Mouse (Mus musculus) gastrocnemius, postnatal 36 days (tissue): ENCODE results near the gene Guf1. TPM values are rescaled to one million over a fixed set of nuclear protein-coding genes. Genes with fewer than 3 reads are reported as not detected.

Experiments
- DNase-seq, 2 experiments: peaks; one replicate each; pipeline ENCODE4 v3.0.0; 2022
- intact Hi-C: fragments of 180-260 bp; cut with DNase I; formaldehyde crosslinking; loops from one replicate; pipeline ENCODE4 v1.15.1; 2025
- long read RNA-seq, 2 experiments: library from polyadenylated mRNA; stranded (forward); transcript quantifications; one replicate each; pipeline ENCODE4 v2.0.0; 2021
- total RNA-seq, 2 experiments: library from RNA; stranded (reverse); gene quantifications; 2 replicates each; pipeline ENCODE4 v1.2.3; 2021

Gene Guf1
- 10 to 100 TPM; 16.9 to 18.2 TPM for total RNA-seq
- long read RNA-seq, experiment 1, transcript Guf1-202 (17 exons, 3,433 nt), result major isoform, 10 of 23 reads
- long read RNA-seq, experiment 1, partial matches to known transcripts, result 7 of 23 reads
- long read RNA-seq, experiment 1, other reads (novel, unspliced or antisense), result 6 of 23 reads
- long read RNA-seq, experiment 2, transcript Guf1-202 (17 exons, 3,433 nt), result major isoform, 11 of 31 reads
- long read RNA-seq, experiment 2, partial matches to known transcripts, result 11 of 31 reads
- long read RNA-seq, experiment 2, other reads (novel, unspliced or antisense), result 8 of 31 reads

- intact Hi-C loops, result no loop called here
- DNase-seq, result peak; percentile 92 to 94
These were observed at the start of gene Guf1 for GRCm38 (mm10) chr5:69556628-69557403. Gene Guf1, plus strand, starts transcription at chr5:69556923.

DNA sequence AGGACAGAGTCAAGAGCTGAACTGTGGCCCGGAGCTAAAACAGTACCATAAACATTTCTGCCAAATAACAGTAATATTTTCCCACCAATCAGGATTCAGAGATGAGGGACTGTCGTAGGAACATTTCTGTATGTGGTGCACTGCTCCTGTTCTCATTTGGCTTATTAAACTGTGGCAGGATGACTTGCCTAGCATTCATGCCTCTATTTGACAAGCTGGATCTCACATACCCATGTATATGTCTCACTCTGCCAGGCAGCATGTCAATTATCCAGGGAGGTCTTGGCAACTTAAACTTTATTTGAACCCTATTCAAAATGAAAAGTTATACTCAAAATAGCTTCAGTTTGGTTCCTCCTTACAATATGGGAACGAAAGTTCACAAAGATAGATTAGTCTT lies 49.7 kb upstream of the Guf1 start:
- intact Hi-C loops, result no loop called here
- no peak for DNase-seq

DNA sequence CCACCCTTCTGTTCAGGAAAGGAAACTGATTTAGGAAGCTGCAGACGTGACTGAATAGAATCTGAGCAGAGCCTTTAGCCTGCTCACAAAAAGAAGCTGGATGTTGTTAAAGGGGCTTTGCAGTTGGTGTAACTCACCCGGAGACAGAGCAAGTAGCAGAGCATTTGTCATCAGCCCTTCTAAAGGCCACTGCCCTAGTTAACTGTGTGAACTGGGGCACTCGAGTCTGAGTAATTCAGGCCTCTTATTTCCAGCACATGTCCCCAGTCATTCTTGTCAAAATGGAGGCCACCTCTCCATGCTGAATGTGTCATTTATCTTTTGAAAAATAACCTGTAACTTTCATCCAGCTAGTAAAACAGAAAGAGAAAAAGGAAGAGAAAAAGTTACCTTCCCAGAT lies 45.1 kb upstream of the Guf1 start:
- DNase-seq, result no peak
- intact Hi-C loops, result no loop called here

DNA sequence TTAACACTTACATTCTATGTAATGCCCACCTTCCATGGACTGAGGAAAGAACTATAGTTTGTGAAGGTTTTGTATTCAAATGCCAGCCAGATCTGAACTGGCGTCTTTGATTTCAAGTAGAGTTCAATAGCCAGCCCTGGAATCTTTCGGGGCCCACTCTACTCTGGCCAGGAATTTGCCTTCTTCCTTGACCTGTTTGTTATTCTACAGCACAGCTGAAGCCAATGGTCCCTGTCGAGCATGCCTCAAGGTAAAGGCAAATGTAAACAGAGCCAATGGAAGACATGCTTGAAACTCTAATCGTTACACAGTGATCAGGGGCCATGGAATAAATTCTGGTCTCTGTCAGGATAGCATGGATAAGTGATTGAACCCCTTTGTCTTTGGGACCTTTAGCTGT lies 44.5 kb upstream of the Guf1 start:
- no peak for DNase-seq
- intact Hi-C loops, result no loop called here

DNA sequence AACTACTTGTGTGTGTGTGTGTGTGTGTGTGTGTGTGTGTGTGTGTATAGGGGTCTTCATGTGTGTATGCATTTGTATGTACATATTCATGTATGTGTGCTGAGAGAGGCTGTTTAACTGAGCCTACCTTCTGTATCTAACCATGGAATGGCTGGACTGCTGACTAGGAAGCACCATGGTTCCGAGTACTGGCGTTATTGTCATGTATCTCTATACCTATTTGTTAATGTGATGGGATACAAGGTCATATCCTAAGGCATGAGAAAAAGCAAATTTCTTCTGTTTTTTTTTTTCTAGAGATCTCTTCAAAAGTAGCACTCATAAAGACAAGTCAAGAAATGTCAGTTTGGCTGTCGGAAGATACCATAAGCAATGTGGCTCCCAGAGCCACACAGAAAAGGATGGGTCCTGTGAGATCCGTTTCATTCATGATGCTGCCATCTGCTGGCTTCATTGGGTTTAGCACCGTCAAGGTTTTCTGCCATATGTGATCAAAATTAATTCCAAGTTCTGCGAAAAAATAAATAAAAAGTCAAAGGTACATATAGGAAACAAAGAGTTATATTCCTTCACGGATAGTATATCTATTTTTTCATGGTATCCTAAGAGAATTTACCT lies 36.0 kb upstream of the Guf1 start:
- DNase-seq, result peak in 1 of 2 experiments; percentile 9
- intact Hi-C loops, result no loop called here

DNA sequence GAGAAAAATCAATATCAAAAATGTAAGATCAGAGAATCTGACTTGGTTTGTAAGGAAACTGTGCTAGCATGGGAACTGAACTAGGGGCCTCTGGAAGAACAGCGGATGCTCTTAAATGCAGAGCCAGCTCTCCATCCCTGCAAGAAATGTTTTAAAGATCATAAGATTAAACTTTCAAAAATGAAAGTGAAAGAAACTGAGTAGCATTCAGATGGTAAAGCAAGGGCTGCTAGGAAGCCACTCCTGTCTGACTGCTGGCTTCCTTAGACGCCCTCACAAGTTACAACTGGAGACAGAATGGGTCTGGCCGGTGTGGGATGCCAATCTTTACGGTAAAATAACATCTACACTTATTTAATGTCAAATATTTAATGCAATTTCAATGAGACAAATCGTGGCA lies 34.7 kb upstream of the Guf1 start:
- no peak for DNase-seq
- intact Hi-C loops, result no loop called here

GRCm38 (mm10) chr5:69523944-69524343 lies 32.8 kb upstream of the Guf1 start:
- intact Hi-C loops, result no loop called here

DNA sequence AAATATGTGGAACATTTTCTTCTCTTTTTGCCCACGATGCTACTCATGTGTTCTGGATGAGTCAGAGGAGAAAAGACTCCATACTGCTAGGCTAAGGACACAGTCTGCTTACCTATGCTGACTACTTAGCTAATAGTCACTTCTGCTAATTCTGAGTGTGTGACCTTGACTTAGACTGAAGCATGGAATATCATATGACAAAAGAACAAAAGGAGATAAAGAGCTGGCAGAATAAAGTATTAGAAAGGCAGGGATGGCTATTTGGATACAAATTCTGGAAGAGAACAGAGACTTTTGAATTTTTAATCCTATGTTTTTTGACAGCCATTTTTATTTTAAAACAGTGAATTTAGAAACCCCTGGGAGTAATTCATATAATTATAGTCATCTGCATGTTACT lies 15.0 kb upstream of the Guf1 start:
- intact Hi-C loops, result no loop called here
- no peak for DNase-seq

More at GRCm38 (mm10) chr5:69523944-69524343, 32.8 kb upstream of the Guf1 start:
- DNase-seq, result no peak

- no peak for DNase-seq
- intact Hi-C loops, result no loop called here
These were observed 14.2 kb upstream of the Guf1 start, which contains the start of gene Yipf7 for GRCm38 (mm10) chr5:69542489-69542888. Gene Yipf7, minus strand, starts transcription at chr5:69542648.

DNA sequence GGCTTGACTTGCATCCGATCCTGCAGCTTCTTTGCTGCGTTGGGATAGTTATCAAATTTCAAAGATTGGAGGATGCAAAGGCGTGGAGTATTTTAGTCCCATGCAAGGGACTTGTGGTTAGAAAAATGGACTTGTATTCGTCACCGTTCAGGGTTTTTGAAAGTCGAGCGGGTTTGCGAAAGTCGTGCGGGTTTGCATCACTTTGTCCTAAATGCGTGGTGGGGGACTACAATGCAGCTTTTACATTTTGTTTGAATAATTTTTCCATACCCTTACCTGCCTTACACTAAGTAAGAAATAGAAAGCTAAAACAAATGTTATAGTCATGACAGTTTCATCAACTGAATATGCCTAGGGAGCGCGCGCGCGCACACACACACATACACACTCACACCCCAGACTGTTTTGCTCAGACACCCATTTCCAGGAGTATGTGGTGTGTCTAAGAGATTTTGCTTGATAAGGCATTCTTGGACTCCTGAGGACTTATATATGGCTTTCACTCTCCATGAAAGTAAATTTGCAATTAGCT lies 747 bp downstream of the Guf1 start:
- no peak for DNase-seq
- intact Hi-C loops, result no loop called here

DNA sequence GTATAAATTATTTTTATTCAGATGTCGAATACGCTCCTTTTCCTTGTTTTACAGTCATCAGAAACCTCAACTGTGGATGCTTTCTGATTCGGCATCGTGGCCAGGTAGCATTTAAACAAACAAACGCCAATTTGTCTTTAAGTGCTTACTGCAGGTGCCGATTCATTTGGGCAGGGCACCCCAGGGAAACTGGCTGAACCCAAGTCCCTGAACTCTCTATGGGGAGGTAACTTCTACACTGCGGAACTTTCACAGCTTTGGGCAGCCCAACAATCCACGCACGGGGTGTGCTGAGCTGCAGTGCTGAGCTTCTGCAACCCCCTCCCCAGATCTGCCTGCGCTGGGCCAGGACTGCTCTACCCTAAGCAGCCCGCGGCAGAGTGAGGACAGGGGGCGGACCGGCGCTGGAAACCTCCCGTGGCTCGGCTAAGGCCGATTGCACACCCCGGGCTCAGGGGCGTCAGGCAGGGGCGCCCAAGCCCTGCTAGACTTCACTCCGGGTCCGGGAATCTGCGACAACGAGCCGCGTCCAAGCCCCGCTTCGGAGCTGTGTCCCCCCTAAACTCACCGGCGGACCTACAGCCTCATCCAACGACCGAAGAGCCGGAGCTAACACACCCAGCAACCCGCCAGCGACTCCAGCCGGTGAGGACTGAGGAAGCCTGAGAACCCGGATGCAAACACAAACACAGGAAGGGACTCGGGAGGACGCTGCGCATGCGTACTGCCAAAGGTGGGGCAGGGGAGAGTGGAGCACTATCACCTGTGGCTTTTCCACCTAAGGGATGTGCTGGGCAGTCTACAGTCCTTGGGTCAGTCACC lies 35.1 kb downstream of the Guf1 start, which contains the start of gene Gnpda2:
TSS of gene Gnpda2 (minus strand) at position 701 of the 822 bp plus-strand sequence.
- DNase-seq, result peak; percentile 65 to 71
- intact Hi-C loops, result no loop called here

- DNase-seq, result no peak
- intact Hi-C loops, result no loop called here
These were observed 44.3 kb downstream of the Guf1 start for GRCm38 (mm10) chr5:69601027-69601426.

- intact Hi-C loops, result no loop called here
These were observed 56.6 kb downstream of the Guf1 start for GRCm38 (mm10) chr5:69613209-69613796.

DNA sequence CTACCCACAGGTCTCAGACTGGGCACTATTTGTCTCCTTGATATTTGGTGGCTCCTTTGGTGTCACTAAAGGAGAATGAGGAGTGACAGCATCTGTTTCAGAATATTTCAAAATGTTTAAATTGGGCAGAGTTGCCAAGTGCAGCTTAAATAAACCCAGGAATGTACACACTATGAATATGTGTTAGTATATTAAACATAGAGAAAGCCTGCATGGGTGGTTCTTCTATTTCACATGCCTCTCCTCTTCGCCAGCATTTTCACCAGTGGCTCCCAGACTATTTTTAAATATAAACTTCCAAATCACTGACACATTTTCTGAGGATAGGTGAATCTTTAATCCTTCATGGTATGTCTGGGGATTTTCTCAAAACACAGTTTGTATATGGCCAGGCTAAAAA lies 64.2 kb downstream of the Guf1 start:
- intact Hi-C loops, result no loop called here
- DNase-seq, result no peak

More at GRCm38 (mm10) chr5:69613209-69613796, 56.6 kb downstream of the Guf1 start:
- DNase-seq, result no peak

Other genes with a start within 250 kb of the Guf1 start
- not detected for gene Kctd8, start 215.2 kb upstream of the Guf1 start, total RNA-seq
- 100 to 1,000 TPM in 1 of 2 experiments, 10 to 100 TPM in 1; 88.0 to 107 TPM for gene Yipf7, start 14.3 kb upstream of the Guf1 start, total RNA-seq
- gene Gnpda2, start 35.4 kb downstream of the Guf1 start, total RNA-seq, result 1 to 10 TPM; 2.7 to 4.4 TPM